Mouse (Mus musculus): ENCODE results near the gene Eme2. TPM values are rescaled to one million over a fixed set of nuclear protein-coding genes. Genes with fewer than 3 reads are reported as not detected.

Gene Eme2
- polyA plus RNA-seq, 1 experiment from 2014 or later, result 12.2 TPM

DNA sequence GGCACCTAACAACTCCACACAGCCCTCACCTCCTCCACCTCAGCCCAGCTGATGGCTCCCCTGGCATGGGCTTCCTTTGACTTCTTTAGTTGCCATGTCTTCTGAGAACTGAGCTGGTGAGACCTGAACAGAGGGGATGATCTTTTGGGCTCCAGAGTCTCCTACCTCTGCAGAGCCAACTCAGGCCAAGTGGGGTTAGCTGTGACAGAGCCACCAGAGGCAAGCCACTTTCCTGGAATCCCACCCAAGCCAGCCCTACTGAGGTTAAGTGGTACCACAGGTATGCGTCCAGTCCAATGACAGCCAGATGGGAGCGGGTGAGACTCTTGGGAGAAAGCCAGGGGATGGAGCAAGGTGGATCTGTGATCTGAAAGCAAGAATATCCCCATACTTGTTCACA, 1.6 kb downstream of the Eme2 start:
- Histone ChIP-seq H3K27me3 (ENCODE audit: control insufficient read depth, insufficient read depth, low read depth, low read length) (no peaks in the 10 kb centered on the region), H3K4me1 (ENCODE audit: control insufficient read depth, low read depth, low read length) (peaks cover 44% of the 10 kb centered on the region), H3K9ac (ENCODE audit: low read depth, low read length) (no peak overlapping the region), H3K36me3 (ENCODE audit: control insufficient read depth, insufficient read depth) (peaks cover 45% of the 10 kb centered on the region), H3K4me3 (ENCODE audit: low read depth, low read length) (no peak overlapping the region), H3K27ac (ENCODE audit: low read length) (no peak overlapping the region), H3K9me3 (replicated peaks; ENCODE audit: control insufficient read depth, low read length) (no peaks in the 10 kb centered on the region), H3K4me2 (ENCODE audit: low read depth, low read length) (no peak overlapping the region; the same call in 1 of the 2 replicates)
- WGBS (ENCODE audit: insufficient replicate concordance), result 93% methylated on average over 2 of the region's 2 CpGs
- no peak for ATAC-seq (ENCODE audit: low read depth)

DNA sequence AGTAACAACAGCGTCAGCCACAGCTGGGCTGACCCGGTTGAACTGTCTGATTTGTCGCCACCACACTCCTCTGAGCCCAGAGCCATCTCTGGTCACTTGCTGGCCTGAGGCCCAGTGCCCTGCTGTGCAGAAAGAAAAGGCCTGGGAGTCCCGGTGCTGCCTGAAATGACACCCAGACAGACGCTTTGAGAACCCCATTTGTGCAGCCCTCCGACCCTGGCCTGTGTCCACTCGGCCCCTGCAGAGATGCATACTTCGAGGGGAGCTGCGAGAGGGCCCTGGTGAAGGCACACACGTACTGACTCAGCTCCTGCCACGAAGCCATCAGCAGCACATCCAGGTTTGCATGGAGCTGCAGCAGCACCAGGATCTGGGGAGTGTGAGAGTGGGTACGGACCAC, 2.1 kb downstream of the Eme2 start:
- Histone ChIP-seq H3K27ac (ENCODE audit: low read length) (no peak overlapping the region), H3K4me2 (ENCODE audit: low read depth, low read length) (no peak overlapping the region), H3K36me3 (ENCODE audit: control insufficient read depth, insufficient read depth) (peaks cover 47% of the 10 kb centered on the region), H3K27me3 (ENCODE audit: control insufficient read depth, insufficient read depth, low read depth, low read length) (no peaks in the 10 kb centered on the region), H3K9me3 (replicated peaks; ENCODE audit: control insufficient read depth, low read length) (no peaks in the 10 kb centered on the region), H3K4me1 (ENCODE audit: control insufficient read depth, low read depth, low read length) (peaks cover 46% of the 10 kb centered on the region), H3K9ac (ENCODE audit: low read depth, low read length) (no peak overlapping the region), H3K4me3 (ENCODE audit: low read depth, low read length) (no peak overlapping the region)
- no peak for ATAC-seq (ENCODE audit: low read depth)
- WGBS (ENCODE audit: insufficient replicate concordance), result 86% methylated on average over 12 of the region's 12 CpGs

GRCm38 (mm10) chr17:24891321-24891720, 3.6 kb downstream of the Eme2 start:
- H3K9ac ChIP-seq (ENCODE audit: low read depth, low read length), result no peak overlapping the region
- ATAC-seq (ENCODE audit: low read depth), result no peak
- H3K27me3 ChIP-seq (ENCODE audit: control insufficient read depth, insufficient read depth, low read depth, low read length), result no peaks in the 10 kb centered on the region
- H3K4me1 ChIP-seq (ENCODE audit: control insufficient read depth, low read depth, low read length), result peaks cover 40% of the 10 kb centered on the region
- no peaks in the 10 kb centered on the region for H3K9me3 ChIP-seq (replicated peaks; ENCODE audit: control insufficient read depth, low read length)
- H3K36me3 ChIP-seq (ENCODE audit: control insufficient read depth, insufficient read depth), result peaks cover 47% of the 10 kb centered on the region
- no peak overlapping the region for H3K27ac ChIP-seq (ENCODE audit: low read length)
- H3K4me2 ChIP-seq (ENCODE audit: low read depth, low read length), result no peak overlapping the region
- no peak overlapping the region for H3K4me3 ChIP-seq (ENCODE audit: low read depth, low read length)
- 84% methylated on average over 13 of the region's 13 CpGs for WGBS (ENCODE audit: insufficient replicate concordance)

DNA sequence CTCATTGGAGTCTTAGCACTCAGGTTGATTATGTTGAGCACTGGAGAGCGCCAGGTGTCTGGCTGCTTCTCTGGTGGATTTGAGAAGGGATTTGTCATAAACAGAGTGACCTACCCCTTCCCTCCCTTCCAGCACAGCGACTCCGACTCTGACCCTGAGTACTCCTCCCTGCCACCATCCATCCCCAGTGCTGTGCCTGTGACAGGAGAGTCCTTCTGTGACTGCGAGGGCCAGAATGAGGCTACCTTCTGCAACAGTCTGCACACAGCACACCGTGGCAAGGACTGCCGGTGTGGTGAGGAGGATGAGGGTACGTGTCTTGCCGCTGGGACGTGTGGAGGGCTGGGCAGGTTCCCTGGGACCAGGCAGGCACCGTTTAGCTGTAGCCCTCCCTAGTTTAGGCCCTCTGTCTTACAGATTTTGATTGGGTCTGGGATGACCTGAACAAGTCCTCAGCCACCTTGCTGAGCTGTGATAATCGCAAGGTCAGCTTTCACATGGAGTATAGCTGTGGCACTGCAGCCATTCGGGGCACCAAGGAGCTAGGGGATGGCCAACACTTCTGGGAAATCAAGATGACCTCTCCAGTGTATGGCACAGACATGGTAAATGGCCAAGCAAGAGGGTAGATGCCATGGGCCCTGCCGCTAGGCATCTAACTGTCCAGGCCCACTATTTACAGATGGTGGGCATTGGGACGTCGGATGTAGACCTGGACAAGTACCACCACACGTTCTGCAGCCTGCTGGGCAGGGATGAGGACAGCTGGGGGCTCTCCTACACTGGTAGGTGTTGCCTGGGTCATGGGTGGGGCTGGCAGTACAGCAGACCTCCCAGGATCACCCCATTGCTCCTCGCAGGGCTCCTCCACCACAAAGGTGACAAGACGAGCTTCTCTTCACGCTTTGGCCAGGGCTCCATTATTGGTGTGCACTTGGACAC, 4.5 kb downstream of the Eme2 start:
- Histone ChIP-seq H3K4me3 (ENCODE audit: low read depth, low read length) (no peak overlapping the region), H3K27ac (ENCODE audit: low read length) (peak overlapping the region; percentile 8; the same call in 1 of the 2 replicates), H3K4me2 (ENCODE audit: low read depth, low read length) (no peak overlapping the region), H3K9ac (ENCODE audit: low read depth, low read length) (no peak overlapping the region), H3K4me1 (ENCODE audit: control insufficient read depth, low read depth, low read length) (peaks cover 35% of the 10 kb centered on the region), H3K9me3 (replicated peaks; ENCODE audit: control insufficient read depth, low read length) (no peaks in the 10 kb centered on the region), H3K36me3 (ENCODE audit: control insufficient read depth, insufficient read depth) (peaks cover 47% of the 10 kb centered on the region), H3K27me3 (ENCODE audit: control insufficient read depth, insufficient read depth, low read depth, low read length) (no peaks in the 10 kb centered on the region)
- 86% methylated on average over 19 of the region's 19 CpGs for WGBS (ENCODE audit: insufficient replicate concordance)
- ATAC-seq (ENCODE audit: low read depth), result no peak

GRCm38 (mm10) chr17:24888862-24889261, 6.0 kb downstream of the Eme2 start:
- H3K9me3 ChIP-seq (replicated peaks; ENCODE audit: control insufficient read depth, low read length), result no peaks in the 10 kb centered on the region
- peak overlapping the region; percentile 75; the same call in 1 of the 2 replicates for H3K4me2 ChIP-seq (ENCODE audit: low read depth, low read length)
- no peak overlapping the region for H3K4me3 ChIP-seq (ENCODE audit: low read depth, low read length)
- H3K27ac ChIP-seq (ENCODE audit: low read length), result no peak overlapping the region
- H3K4me1 ChIP-seq (ENCODE audit: control insufficient read depth, low read depth, low read length), result peaks cover 35% of the 10 kb centered on the region
- no peak for ATAC-seq (ENCODE audit: low read depth)
- no peaks in the 10 kb centered on the region for H3K27me3 ChIP-seq (ENCODE audit: control insufficient read depth, insufficient read depth, low read depth, low read length)
- whole genome bisulfite sequencing (ENCODE audit: insufficient replicate concordance), result 86% methylated on average over 3 of the region's 3 CpGs
- H3K36me3 ChIP-seq (ENCODE audit: control insufficient read depth, insufficient read depth), result peaks cover 49% of the 10 kb centered on the region
- H3K9ac ChIP-seq (ENCODE audit: low read depth, low read length), result no peak overlapping the region

DNA sequence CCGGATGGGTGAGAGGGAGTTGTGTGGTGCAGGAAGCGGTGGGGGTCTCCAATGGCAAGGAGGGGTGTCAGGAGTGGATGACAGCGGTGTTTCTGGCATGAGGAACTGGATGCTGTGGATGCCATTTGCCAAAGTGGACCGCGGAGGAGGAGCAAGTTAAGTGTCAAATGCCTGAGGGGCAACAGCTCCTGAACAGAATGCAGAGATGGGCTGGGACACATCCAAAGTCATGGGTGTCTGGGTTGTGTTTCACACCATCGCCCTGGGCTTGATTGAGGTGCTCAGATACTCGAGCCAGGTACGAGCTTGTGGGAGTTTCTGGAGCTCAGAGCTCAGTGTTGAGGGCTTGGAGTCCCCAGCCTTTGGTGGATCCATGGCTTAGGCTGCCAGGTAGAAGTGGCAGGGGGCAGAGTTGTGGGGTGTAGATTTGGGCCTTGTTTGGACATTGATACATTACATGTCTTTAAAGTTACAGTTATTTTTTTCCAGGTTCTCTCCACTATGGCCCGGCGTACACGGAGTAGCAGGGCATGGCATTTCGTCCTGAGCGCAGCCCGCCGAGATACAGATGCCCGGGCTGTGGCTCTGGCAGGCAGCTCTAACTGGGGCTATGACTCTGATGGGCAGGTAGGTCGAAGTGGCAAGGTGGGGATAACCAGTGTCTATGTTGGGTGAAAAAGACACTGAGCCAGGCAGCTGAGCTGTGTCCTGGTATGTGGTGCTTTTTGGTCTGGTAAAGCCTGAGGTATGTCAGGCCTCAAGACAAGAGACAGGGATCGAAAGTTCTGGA, 7.4 kb downstream of the Eme2 start:
- Histone ChIP-seq H3K4me2 (ENCODE audit: low read depth, low read length) (peak overlapping the region; percentile 75), H3K9me3 (replicated peaks; ENCODE audit: control insufficient read depth, low read length) (no peaks in the 10 kb centered on the region), H3K36me3 (ENCODE audit: control insufficient read depth, insufficient read depth) (peaks cover 53% of the 10 kb centered on the region), H3K4me3 (ENCODE audit: low read depth, low read length) (peak overlapping the region; percentile 94), H3K27ac (ENCODE audit: low read length) (peak overlapping the region; percentile 92), H3K27me3 (ENCODE audit: control insufficient read depth, insufficient read depth, low read depth, low read length) (no peaks in the 10 kb centered on the region), H3K9ac (ENCODE audit: low read depth, low read length) (peak overlapping the region; percentile 98), H3K4me1 (ENCODE audit: control insufficient read depth, low read depth, low read length) (peaks cover 28% of the 10 kb centered on the region)
- ATAC-seq (ENCODE audit: low read depth), result no peak
- 54% methylated on average over 18 of the region's 18 CpGs for WGBS (ENCODE audit: insufficient replicate concordance)

DNA sequence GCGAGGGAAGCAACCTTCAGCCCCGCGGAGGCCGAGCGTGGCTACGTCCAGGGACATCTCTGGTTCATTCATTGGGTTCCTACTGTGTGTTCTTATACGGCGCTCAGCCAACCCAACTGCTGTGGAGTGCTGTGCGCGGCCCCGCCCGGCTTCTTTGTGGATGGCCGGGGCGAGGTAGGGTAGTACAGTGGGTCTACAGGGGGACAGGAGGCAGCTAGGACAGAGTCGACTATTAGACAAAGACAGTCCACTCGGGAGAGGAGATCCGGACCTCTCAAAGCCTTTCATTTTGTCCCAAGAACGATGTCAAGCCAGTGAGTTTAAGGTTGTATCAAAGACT, 8.0 kb downstream of the Eme2 start:
- Histone ChIP-seq H3K4me2 (ENCODE audit: low read depth, low read length) (peak overlapping the region; percentile 75), H3K4me1 (ENCODE audit: control insufficient read depth, low read depth, low read length) (peaks cover 28% of the 10 kb centered on the region), H3K4me3 (ENCODE audit: low read depth, low read length) (peak overlapping the region; percentile 94), H3K9me3 (replicated peaks; ENCODE audit: control insufficient read depth, low read length) (no peaks in the 10 kb centered on the region), H3K27me3 (ENCODE audit: control insufficient read depth, insufficient read depth, low read depth, low read length) (no peaks in the 10 kb centered on the region), H3K27ac (ENCODE audit: low read length) (peak overlapping the region; percentile 92), H3K36me3 (ENCODE audit: control insufficient read depth, insufficient read depth) (peaks cover 52% of the 10 kb centered on the region), H3K9ac (ENCODE audit: low read depth, low read length) (peak overlapping the region; percentile 98)
- under 1% methylated on average over 18 of the region's 18 CpGs for WGBS (ENCODE audit: insufficient replicate concordance)
- ATAC-seq (ENCODE audit: low read depth), result peak; percentile 15

- H3K9ac ChIP-seq (ENCODE audit: low read depth, low read length), result peak within 1 kb of the TSS; percentile 98
- under 1% methylated on average over 69 of the region's 69 CpGs for WGBS (ENCODE audit: insufficient replicate concordance)
- no peaks in the 10 kb centered on the region for H3K27me3 ChIP-seq (ENCODE audit: control insufficient read depth, insufficient read depth, low read depth, low read length)
- H3K36me3 ChIP-seq (ENCODE audit: control insufficient read depth, insufficient read depth), result peaks cover 48% of the 10 kb centered on the region
- ATAC-seq (ENCODE audit: low read depth), result peak; percentile 93
- H3K9me3 ChIP-seq (replicated peaks; ENCODE audit: control insufficient read depth, low read length), result no peaks in the 10 kb centered on the region
- peak within 1 kb of the TSS; percentile 90 for H3K4me2 ChIP-seq (ENCODE audit: low read depth, low read length)
- peak within 1 kb of the TSS; percentile 92 for H3K27ac ChIP-seq (ENCODE audit: low read length)
- H3K4me3 ChIP-seq (ENCODE audit: low read depth, low read length), result peak within 1 kb of the TSS; percentile 94
- H3K4me1 ChIP-seq (ENCODE audit: control insufficient read depth, low read depth, low read length), result peaks cover 28% of the 10 kb centered on the region
These were observed 8.6 kb downstream of the Eme2 start, which contains the start of the genes Nubp2 and Spsb3 for GRCm38 (mm10) chr17:24886134-24886931. Gene Nubp2, minus strand, starts transcription at chr17:24886349. Gene Spsb3, plus strand, starts transcription at chr17:24886643.

All from liver, embryonic 16.5 days (tissue).